Comparison of ENCODE assay signal across 8 mouse cellular contexts in genomic region chr17:29549543-29550428, GRCm38 (mm10). TPM values are rescaled to one million over a fixed set of nuclear protein-coding genes. Genes with fewer than 3 reads are reported as not detected.
A peak's percentile ranks its signal among the peaks of the same experiment; 100 is the strongest.
DNase-seq lines count a peak whose midpoint lies in the region; ATAC-seq and TF ChIP-seq lines count a peak whose summit lies in the region.

Gene Gm17657, minus strand, starts transcription at chr17:29549638.
Gene Tbc1d22b, plus strand, starts transcription at chr17:29549785.

- in situ Hi-C loops in ES-E14 (cut with MboI; ENCODE audit: low sequenced_read_pairs in 2 of 2, unreplicated experiment in 2 of 2) = no loop called here

- H3K27me3 ChIP-seq in forebrain, embryonic 16.5 days (replicated peaks; ENCODE audit: control insufficient read depth, insufficient read depth, low read length) = no peaks in the 10 kb centered on the region
- H3K27me3 ChIP-seq in lung, embryonic 15.5 days = no peaks in the 10 kb centered on the region

- under 1% methylated on average over 43 of the region's 44 CpGs for WGBS in forebrain, embryonic 16.5 days
- WGBS in lung, embryonic 15.5 days = under 1% methylated on average over 40 of the region's 44 CpGs

- H3K4me2 ChIP-seq in forebrain, embryonic 16.5 days (ENCODE audit: low read length) = peak within 1 kb of the TSS; percentile 97
- peak within 1 kb of the TSS; percentile 88 for H3K4me2 ChIP-seq in lung, embryonic 15.5 days

- H3K36me3 ChIP-seq in ES-E14 (ENCODE audit: control insufficient read depth, insufficient read depth, low read length, poor library complexity, severe bottlenecking) = no peaks in the 10 kb centered on the region
- no peaks in the 10 kb centered on the region for H3K36me3 ChIP-seq in forebrain, embryonic 16.5 days (ENCODE audit: control insufficient read depth, insufficient read depth)
- no peaks in the 10 kb centered on the region for H3K36me3 ChIP-seq in lung, embryonic 15.5 days

- peak within 1 kb of the TSS; percentile 22; the same call in 1 of the 2 replicates for H3K27ac ChIP-seq in ES-E14 (ENCODE audit: insufficient read depth, low read depth, low read length, poor library complexity, severe bottlenecking)
- no peak within 1 kb of the TSS; the same call in 1 of the 2 replicates for H3K27ac ChIP-seq in forebrain, embryonic 16.5 days (ENCODE audit: low read length)
- H3K27ac ChIP-seq in lung, embryonic 15.5 days = peak within 1 kb of the TSS; percentile 47

- no peaks in the 10 kb centered on the region for H3K9me3 ChIP-seq in ES-E14 (ENCODE audit: control insufficient read depth, insufficient read depth, low read depth, low read length)
- no peaks in the 10 kb centered on the region for H3K9me3 ChIP-seq in forebrain, embryonic 16.5 days (ENCODE audit: control insufficient read depth, low read length)
- no peaks in the 10 kb centered on the region for H3K9me3 ChIP-seq in lung, embryonic 15.5 days

- H3K9ac ChIP-seq in ES-E14 (ENCODE audit: insufficient read depth, low read depth, low read length, poor library complexity, severe bottlenecking) = peak within 1 kb of the TSS; percentile 91
- peak within 1 kb of the TSS; percentile 98 for H3K9ac ChIP-seq in forebrain, embryonic 16.5 days (replicated peaks; ENCODE audit: low read depth, low read length)
- peak within 1 kb of the TSS; percentile 95 for H3K9ac ChIP-seq in lung, embryonic 15.5 days

- H3K4me1 ChIP-seq in ES-E14 (ENCODE audit: control insufficient read depth in 2 of 2, insufficient read depth in 2 of 2, low read length in 2 of 2, poor library complexity in 1 of 2) = peaks cover 0 to 2% of the 10 kb centered on the region in 2 experiments; a peak in 1 of 4 replicates
- peaks cover 15% of the 10 kb centered on the region for H3K4me1 ChIP-seq in forebrain, embryonic 16.5 days (replicated peaks; ENCODE audit: control insufficient read depth, insufficient read depth, low read length)
- H3K4me1 ChIP-seq in lung, embryonic 15.5 days = peaks cover 22% of the 10 kb centered on the region

- peak within 1 kb of the TSS; percentile 90 to 97 for H3K4me3 ChIP-seq in ES-E14 (ENCODE audit: insufficient read depth in 1 of 2, low read depth in 1 of 2, low read length in 2 of 2, poor library complexity in 1 of 2, severe bottlenecking in 1 of 2)
- peak within 1 kb of the TSS; percentile 96 for H3K4me3 ChIP-seq in forebrain, embryonic 16.5 days (replicated peaks; ENCODE audit: low read length)
- peak within 1 kb of the TSS; percentile 88 for H3K4me3 ChIP-seq in lung, embryonic 15.5 days

- peak; percentile 99 for ATAC-seq in forebrain, embryonic 16.5 days
- ATAC-seq in lung, embryonic 15.5 days (ENCODE audit: borderline replicate concordance, extremely low read depth, low FRiP score, low TSS enrichment) = peak; percentile 97

- DNase-seq in ES-E14 (ENCODE audit: low read depth, low spot score) = peak; percentile 95
- DNase-seq in cerebellum, adult 11-12 months = peak; percentile 97
- DNase-seq in heart, postnatal 4 days = peak; percentile 95
- peak; percentile 91 to 93 for DNase-seq in layer of hippocampus, adult 8-10 months (ENCODE audit: low spot score in 2 of 2)
- peak; percentile 91 for DNase-seq in ovary, adult 18-20 months (ENCODE audit: low spot score)
- DNase-seq in thymus, postnatal 0 days (ENCODE audit: low spot score) = peak; percentile 96

TF ChIP-seq in ES-E14, 5 proteins besides CTCF, POLR2A, EP300 and RAD21:
- TF ChIP-seq MAFK (IDR thresholded peaks at IDR 0.05; ENCODE audit: insufficient read depth, low read depth, low read length) (no peak), ZC3H11A (IDR thresholded peaks at IDR 0.05; ENCODE audit: borderline replicate concordance, low read depth, low read length) (no peak), HCFC1 (IDR thresholded peaks at IDR 0.05; ENCODE audit: borderline replicate concordance, insufficient read depth, low read length) (0 out of 2 replicates have a peak, but pooled peaks have one; percentile 55), CHD2 (IDR thresholded peaks at IDR 0.05; ENCODE audit: low read depth, low read length) (no peak)

RNA-seq across cellular contexts. Expression of gene Gm17657, which starts in this region (rescaled TPM):
- total RNA-seq in ES-E14 (2012; rRNA removed) = 18.3 TPM in 2 replicates
- polyA plus RNA-seq in forebrain, embryonic 16.5 days (2015; fragmentation: Nextera tagmentation; extraction: Ambion mirVana) = not detected in 2 replicates
- not detected for total RNA-seq in heart, postnatal 4 days (2021)
- not detected for total RNA-seq in layer of hippocampus, adult 8-10 months (2022)
- not detected in 2 replicates for polyA plus RNA-seq in lung, embryonic 15.5 days (2015; fragmentation: Nextera tagmentation; extraction: Ambion mirVana)
- polyA plus RNA-seq in thymus, postnatal 0 days (2015; fragmentation: Nextera tagmentation; extraction: Ambion mirVana) = not detected in 2 replicates

RNA-seq across cellular contexts. Expression of gene Tbc1d22b, which starts in this region (rescaled TPM):
- total RNA-seq in ES-E14 (2012; rRNA removed) = 8.3 and 8.6 TPM in 2 replicates
- polyA plus RNA-seq in forebrain, embryonic 16.5 days (2015; fragmentation: Nextera tagmentation; extraction: Ambion mirVana) = 22.0 and 25.9 TPM in 2 replicates
- 10 to 100 TPM; 15.6 to 16.1 TPM for total RNA-seq in heart, postnatal 4 days (2021)
- total RNA-seq in layer of hippocampus, adult 8-10 months (2022) = 10 to 100 TPM; 37.0 to 41.9 (median 37.9) TPM
- polyA plus RNA-seq in lung, embryonic 15.5 days (2015; fragmentation: Nextera tagmentation; extraction: Ambion mirVana) = 14.8 and 15.6 TPM in 2 replicates
- polyA plus RNA-seq in thymus, postnatal 0 days (2015; fragmentation: Nextera tagmentation; extraction: Ambion mirVana) = 10.7 and 13.8 TPM in 2 replicates

Comparison
In these comparisons a context has a peak if more than half of its experiments do, and no peak if none do; other contexts are left out.
1. RNA of gene Gm17657 (total RNA-seq): 18.3 TPM in ES-E14; not detected in heart, postnatal 4 days and not detected in layer of hippocampus, adult 8-10 months; every median in the first group is over 10 times any median in the second.
2. Peak in every context shown above with its lines, with median percentiles within 50 percentile points of each other: DNase-seq, H3K4me3 ChIP-seq and H3K9ac ChIP-seq.